Mouse (Mus musculus) liver, embryonic 14.5 days (tissue): ENCODE results near the gene Mecom.

Source experiments
- CTCF ChIP-seq: IDR thresholded peaks from 2 replicates; pipeline ENCODE4 v1.5.1; 2016; ENCODE audit warnings: antibody characterized with exemption, low read depth, control low read depth
- EP300 ChIP-seq: IDR thresholded peaks from 2 replicates; pipeline ENCODE4 v1.6.1; 2016; ENCODE audit warnings: antibody characterized with exemption, low read depth

- TF ChIP-seq EP300 (no peak), CTCF (no peak)
These were observed 215.5 kb downstream of the Mecom start for GRCm38 (mm10) chr3:30332337-30332736.
